Mouse (Mus musculus) liver, embryonic 12.5 days (tissue): ENCODE results near the gene Epha5. TPM values are rescaled to one million over a fixed set of nuclear protein-coding genes. Genes with fewer than 3 reads are reported as not detected.

Source experiments
- ATAC-seq: fragments of 200-750 bp; cut with Nextera tagmentation; 2 replicates; pipeline ENCODE4 v1.8.0; 2017; ENCODE audit warnings: moderate number of reproducible peaks, mild to moderate bottlenecking, moderate library complexity
- H3K27ac ChIP-seq: fragments of 300-500 bp; sonication (generic); 2 replicates; pipeline ENCODE4 v1.5.1; 2016; ENCODE audit warnings: mild to moderate bottlenecking
- H3K27me3 ChIP-seq: fragments of 300-500 bp; sonication (generic); replicated peaks from 2 replicates; pipeline ENCODE4 v1.6.1; 2016; ENCODE audit warnings: mild to moderate bottlenecking, moderate library complexity
- H3K36me3 ChIP-seq: fragments of 300-500 bp; sonication (generic); 2 replicates; pipeline ENCODE4 v1.6.1; 2016; ENCODE audit warnings: mild to moderate bottlenecking, moderate library complexity
- H3K4me1 ChIP-seq: fragments of 300-500 bp; sonication (generic); 2 replicates; pipeline ENCODE4 v1.6.1; 2016
- H3K4me2 ChIP-seq: fragments of 300-500 bp; sonication (generic); 2 replicates; pipeline ENCODE4 v1.6.1; 2016; ENCODE audit warnings: mild to moderate bottlenecking, moderate library complexity
- H3K4me3 ChIP-seq: fragments of 300-500 bp; sonication (generic); 2 replicates; pipeline ENCODE4 v1.5.1; 2016; ENCODE audit warnings: mild to moderate bottlenecking, moderate library complexity
- H3K9ac ChIP-seq: fragments of 300-500 bp; sonication (generic); 2 replicates; pipeline ENCODE4 v1.6.1; 2016; ENCODE audit warnings: mild to moderate bottlenecking, moderate library complexity
- H3K9me3 ChIP-seq: fragments of 300-500 bp; sonication (generic); replicated peaks from 2 replicates; pipeline ENCODE4 v1.6.1; 2016; ENCODE audit warnings: mild to moderate bottlenecking, moderate library complexity
- WGBS: fragments of 180-500 bp; shearing (Covaris S2); methylation state at CpG from one replicate; pipeline ENCODE4 v1.1.7; 2016; ENCODE audit not compliant: insufficient replicate concordance; 5-methylcytosine and 5-hydroxymethylcytosine counted together
- polyA plus RNA-seq: library from polyadenylated mRNA; unstranded; fragments of >200 nt; fragmentation: Nextera tagmentation; extraction: Ambion mirVana; gene quantifications from 2 replicates; pipeline ENCODE4 v1.2.1, GENCODE M21; 2016

Epha5 gene
- polyA plus RNA-seq, 1 experiment from 2014 or later, result not detected

DNA sequence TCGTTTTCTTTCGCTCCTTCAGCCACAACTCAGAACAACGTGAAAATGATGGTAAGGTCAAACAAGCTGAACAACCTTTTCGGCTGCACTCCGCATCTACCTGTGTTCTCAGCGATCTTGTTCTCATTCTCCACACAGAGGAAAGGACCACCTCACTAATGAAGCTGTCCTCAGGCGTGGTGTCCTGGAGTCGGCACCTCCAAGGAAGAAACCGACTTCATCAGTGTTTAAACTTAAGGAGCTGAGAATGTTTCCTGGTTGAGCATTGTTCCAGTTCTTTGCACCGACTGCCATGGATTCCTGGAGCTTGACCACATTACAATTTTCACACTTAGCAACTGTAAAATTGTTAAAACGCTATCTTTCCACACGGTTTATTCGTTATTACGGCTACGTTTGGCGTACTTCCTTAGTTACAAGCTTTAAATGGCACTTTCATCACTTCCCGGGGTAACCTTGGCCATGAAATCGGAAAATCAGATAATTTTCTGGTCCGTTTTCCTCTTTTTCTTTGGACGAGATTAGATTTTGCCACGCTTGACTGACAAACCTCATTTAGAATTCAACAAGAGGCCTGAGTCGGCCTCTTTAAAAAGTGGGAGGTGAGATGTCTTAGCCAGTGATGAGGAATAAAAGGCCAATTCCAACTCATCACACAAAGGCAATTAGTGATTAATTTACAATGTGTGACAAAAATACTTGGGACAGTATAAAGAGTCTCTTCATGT is 135.7 kb downstream of the Epha5 start:
- Histone ChIP-seq H3K4me2 (no peak overlapping the region), H3K4me1 (no peaks in the 10 kb centered on the region), H3K36me3 (no peaks in the 10 kb centered on the region), H3K27ac (no peak overlapping the region), H3K9me3 (no peaks in the 10 kb centered on the region), H3K27me3 (no peaks in the 10 kb centered on the region), H3K4me3 (no peak overlapping the region), H3K9ac (no peak overlapping the region)
- WGBS, result 71% methylated on average over 22 of the region's 22 CpGs
- no peak for ATAC-seq

DNA sequence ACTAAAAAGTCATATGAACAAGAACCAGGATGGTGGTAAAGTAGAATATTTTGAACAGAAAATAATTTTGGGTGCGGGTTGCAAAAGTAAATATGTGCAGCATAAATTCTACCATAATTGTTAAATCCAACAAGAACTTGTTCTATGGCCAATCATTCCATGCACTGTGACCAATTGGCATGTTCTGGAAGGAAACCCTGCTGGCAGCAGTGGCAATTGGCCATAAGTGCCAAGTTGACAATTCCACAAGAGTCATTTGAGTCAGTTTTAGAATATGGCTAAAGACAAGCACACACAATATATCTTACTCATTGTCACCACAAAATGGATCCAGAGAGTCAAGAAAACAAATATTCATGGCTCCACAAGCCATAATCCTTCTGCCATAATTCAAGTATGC is 140.2 kb downstream of the Epha5 start:
- ATAC-seq, result no peak
- Histone ChIP-seq H3K27ac (no peak overlapping the region), H3K36me3 (no peaks in the 10 kb centered on the region), H3K9ac (no peak overlapping the region), H3K4me2 (no peak overlapping the region), H3K4me3 (no peak overlapping the region), H3K9me3 (no peaks in the 10 kb centered on the region), H3K4me1 (no peaks in the 10 kb centered on the region), H3K27me3 (no peaks in the 10 kb centered on the region)
- 79% methylated on average over 1 of the region's 1 CpGs for WGBS

DNA sequence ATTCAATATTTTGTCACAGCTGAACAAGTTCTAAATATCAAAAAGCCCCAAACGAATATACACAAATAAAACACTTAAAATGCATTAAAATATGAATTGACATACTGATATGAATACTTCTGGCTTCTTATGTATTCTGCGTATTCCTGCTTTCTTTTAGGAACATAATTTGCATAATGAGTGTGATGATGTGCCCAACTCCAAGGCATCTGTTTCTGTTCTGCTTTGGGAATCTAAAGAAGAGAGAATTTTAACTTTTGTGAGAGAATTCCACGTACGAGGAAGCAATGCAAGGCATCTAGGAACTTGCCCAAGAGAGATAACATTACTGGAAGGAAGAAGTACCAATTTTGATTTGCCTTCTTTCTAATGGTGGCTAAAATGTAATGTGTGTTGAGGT is 151.8 kb downstream of the Epha5 start:
- no peaks in the 10 kb centered on the region for H3K9me3 ChIP-seq

DNA sequence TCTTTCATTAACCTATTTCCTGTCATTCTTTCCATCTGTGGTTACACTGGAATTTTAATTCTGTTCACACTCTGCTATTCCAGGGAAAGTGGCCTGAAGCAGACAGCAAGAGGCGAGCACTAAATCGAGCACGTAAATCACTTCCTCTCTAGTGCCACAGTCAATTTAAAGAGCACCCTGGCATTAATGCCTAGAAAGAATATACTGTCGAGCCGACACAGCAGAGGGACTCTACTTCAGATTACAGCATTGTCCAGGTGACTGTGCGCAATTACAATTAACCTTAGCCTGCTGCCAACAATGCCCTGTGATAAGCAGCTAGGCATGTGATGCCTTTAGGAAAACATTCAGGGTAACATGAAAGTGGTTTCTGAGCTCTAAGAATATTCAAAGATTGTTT is 153.2 kb downstream of the Epha5 start:
- no peaks in the 10 kb centered on the region for H3K36me3 ChIP-seq
- H3K27ac ChIP-seq, result no peak overlapping the region
- no peaks in the 10 kb centered on the region for H3K4me1 ChIP-seq
- H3K4me2 ChIP-seq, result no peak overlapping the region
- H3K27me3 ChIP-seq, result no peaks in the 10 kb centered on the region
- no peak for ATAC-seq
- H3K9ac ChIP-seq, result no peak overlapping the region
- no peak overlapping the region for H3K4me3 ChIP-seq
- WGBS, result 61% methylated on average over 6 of the region's 6 CpGs
- H3K9me3 ChIP-seq, result no peaks in the 10 kb centered on the region

More for the DNA sequence above, 151.8 kb downstream of the Epha5 start:
- Histone ChIP-seq H3K9ac (no peak overlapping the region), H3K4me3 (no peak overlapping the region), H3K36me3 (no peaks in the 10 kb centered on the region), H3K4me2 (no peak overlapping the region), H3K27ac (no peak overlapping the region), H3K27me3 (no peaks in the 10 kb centered on the region), H3K4me1 (no peaks in the 10 kb centered on the region)
- ATAC-seq, result no peak
- WGBS, result 54% methylated on average over 4 of the region's 4 CpGs

DNA sequence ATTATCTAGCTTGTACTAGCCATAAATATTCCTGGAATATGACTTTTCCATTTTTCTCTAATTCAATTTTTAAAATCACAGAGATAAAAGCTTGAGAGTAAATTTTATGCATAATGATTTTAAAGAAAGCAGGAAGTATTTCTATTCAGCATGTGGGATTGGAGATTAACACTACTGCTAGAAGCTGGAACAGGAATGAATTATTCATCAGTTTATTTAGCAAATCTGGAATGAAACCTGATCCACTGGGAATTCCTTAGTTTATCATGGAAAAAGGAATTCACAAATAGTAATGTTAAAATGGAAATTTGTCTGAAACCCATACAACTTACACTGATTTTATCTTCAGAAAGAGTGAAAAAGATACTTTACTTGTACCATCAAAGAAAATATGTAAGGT is 187.2 kb downstream of the Epha5 start:
- ATAC-seq, result no peak
- H3K4me2 ChIP-seq, result no peak overlapping the region
- no peaks in the 10 kb centered on the region for H3K27me3 ChIP-seq
- no peaks in the 10 kb centered on the region for H3K36me3 ChIP-seq
- no peaks in the 10 kb centered on the region for H3K9me3 ChIP-seq
- no peak overlapping the region for H3K9ac ChIP-seq
- no peaks in the 10 kb centered on the region for H3K4me1 ChIP-seq
- no peak overlapping the region for H3K27ac ChIP-seq
- H3K4me3 ChIP-seq, result no peak overlapping the region

DNA sequence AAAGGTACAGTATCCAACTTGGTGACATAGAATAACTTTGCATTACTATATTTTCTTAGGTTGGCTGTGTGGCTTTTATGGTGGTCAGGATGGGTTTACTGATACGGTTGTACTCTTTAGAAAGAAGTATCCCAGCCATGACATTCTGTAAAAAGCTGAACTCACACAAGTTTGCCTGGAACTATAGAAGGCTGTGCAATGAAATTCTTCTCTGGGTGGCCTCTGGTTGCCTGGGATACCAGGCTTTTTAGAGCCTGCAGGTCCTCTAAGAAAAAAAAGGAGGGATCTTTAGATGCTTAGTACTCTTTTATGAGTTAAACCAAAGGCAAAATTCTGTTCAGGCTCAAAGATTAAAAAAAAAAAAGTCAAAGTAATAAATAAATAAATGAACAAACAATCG is 208.6 kb downstream of the Epha5 start:
- no peaks in the 10 kb centered on the region for H3K9me3 ChIP-seq
- no peak overlapping the region for H3K4me2 ChIP-seq
- no peaks in the 10 kb centered on the region for H3K36me3 ChIP-seq
- H3K9ac ChIP-seq, result no peak overlapping the region
- no peak for ATAC-seq
- H3K4me3 ChIP-seq, result no peak overlapping the region
- 55% methylated on average over 2 of the region's 2 CpGs for WGBS
- H3K27me3 ChIP-seq, result no peaks in the 10 kb centered on the region
- H3K4me1 ChIP-seq, result no peaks in the 10 kb centered on the region
- no peak overlapping the region for H3K27ac ChIP-seq

DNA sequence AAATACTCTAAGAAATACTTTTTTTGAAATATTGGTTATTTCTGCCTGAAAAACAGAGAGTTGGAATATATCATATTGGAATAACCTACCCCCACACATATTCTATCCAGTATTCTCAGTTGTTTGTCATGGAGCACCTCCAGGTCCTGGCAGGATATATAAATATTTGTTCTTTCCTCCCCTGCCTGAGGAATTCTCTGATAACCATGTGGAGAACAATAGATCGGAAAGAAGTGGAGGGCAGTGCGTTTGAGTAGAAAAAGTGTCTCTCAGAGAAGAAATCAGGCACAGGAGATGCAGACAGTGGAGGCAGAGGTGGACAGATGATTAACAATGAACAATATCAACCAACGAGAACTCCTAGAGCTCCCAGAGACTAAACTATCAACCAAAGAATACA is 223.8 kb downstream of the Epha5 start:
- no peaks in the 10 kb centered on the region for H3K27me3 ChIP-seq
- H3K4me1 ChIP-seq, result no peaks in the 10 kb centered on the region
- no peak overlapping the region for H3K27ac ChIP-seq
- H3K9me3 ChIP-seq, result no peaks in the 10 kb centered on the region
- no peak overlapping the region for H3K4me3 ChIP-seq
- no peak overlapping the region for H3K9ac ChIP-seq
- ATAC-seq, result no peak
- no peaks in the 10 kb centered on the region for H3K36me3 ChIP-seq
- WGBS, result 62% methylated on average over 3 of the region's 3 CpGs
- no peak overlapping the region for H3K4me2 ChIP-seq

DNA sequence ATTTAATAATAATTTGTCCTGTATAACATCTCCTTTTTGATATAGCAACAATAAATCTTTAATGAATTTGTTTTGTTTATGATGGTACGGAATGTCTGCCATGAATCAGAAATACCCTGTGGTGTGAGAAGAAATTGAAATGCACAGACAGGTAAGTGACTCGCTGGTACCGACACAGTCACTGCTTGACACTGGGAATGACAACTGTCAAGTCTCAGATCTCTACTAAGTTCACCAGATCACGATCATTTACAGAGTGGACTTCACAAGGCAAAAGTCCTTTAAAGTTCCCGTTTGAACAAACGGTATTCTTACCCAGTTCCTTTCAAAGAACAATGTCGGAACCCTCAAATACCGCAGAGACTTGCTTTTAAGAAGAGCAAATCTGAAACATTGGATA is 233.0 kb downstream of the Epha5 start:
- Histone ChIP-seq H3K4me1 (no peaks in the 10 kb centered on the region), H3K27me3 (no peaks in the 10 kb centered on the region), H3K4me2 (no peak overlapping the region), H3K27ac (no peak overlapping the region), H3K9me3 (no peaks in the 10 kb centered on the region), H3K9ac (no peak overlapping the region), H3K4me3 (no peak overlapping the region), H3K36me3 (no peaks in the 10 kb centered on the region)
- no peak for ATAC-seq
- WGBS, result 83% methylated on average over 8 of the region's 8 CpGs

DNA sequence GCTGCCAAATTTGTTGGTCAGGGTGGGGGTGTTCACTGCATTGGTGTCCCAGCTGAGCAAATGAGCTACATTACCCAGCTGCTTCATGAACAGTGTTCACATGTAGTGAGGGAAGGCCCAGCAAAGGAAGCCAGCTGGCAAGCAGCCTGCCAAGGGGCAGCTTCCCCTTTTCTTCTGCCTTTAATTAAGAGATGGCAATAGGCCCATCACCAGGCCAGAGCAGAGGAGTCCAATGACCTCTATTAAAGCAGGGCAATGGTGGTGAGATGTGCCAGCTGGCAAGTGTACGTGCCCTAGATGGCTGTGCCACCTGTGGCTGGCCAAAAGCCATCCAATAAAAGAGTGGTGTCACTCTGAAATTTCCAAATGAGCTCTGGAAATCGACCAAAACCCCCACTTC is 264.1 kb downstream of the Epha5 start:
- no peak overlapping the region for H3K4me3 ChIP-seq
- 43% methylated on average over 2 of the region's 2 CpGs for WGBS
- H3K27ac ChIP-seq, result no peak overlapping the region
- no peak for ATAC-seq
- H3K4me1 ChIP-seq, result no peaks in the 10 kb centered on the region
- H3K9me3 ChIP-seq, result no peaks in the 10 kb centered on the region
- no peaks in the 10 kb centered on the region for H3K36me3 ChIP-seq
- no peak overlapping the region for H3K9ac ChIP-seq
- no peak overlapping the region for H3K4me2 ChIP-seq
- no peaks in the 10 kb centered on the region for H3K27me3 ChIP-seq

DNA sequence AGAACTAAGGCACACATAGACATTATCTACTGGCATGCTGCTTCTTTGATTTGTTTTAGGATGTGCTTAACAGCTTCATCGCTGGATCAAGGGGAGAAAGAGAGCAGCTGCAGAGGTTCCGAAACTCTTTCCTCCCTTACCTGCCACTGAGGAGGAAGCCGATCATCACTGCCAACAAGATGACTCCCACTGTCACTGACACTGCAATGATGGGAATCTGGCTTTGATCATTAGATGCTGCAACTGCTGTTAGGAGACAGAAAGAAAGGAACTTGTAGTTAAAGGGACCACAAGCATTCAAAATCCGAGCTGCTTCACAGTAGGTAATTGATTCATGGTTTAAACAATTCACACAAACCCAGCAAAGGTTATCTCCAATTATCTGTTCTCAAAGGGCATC is 275.0 kb downstream of the Epha5 start:
- ATAC-seq, result no peak
- Histone ChIP-seq H3K36me3 (no peaks in the 10 kb centered on the region), H3K27ac (no peak overlapping the region), H3K9me3 (no peaks in the 10 kb centered on the region), H3K4me1 (no peaks in the 10 kb centered on the region), H3K9ac (no peak overlapping the region), H3K27me3 (no peaks in the 10 kb centered on the region), H3K4me3 (no peak overlapping the region), H3K4me2 (no peak overlapping the region)
- 46% methylated on average over 4 of the region's 4 CpGs for WGBS

DNA sequence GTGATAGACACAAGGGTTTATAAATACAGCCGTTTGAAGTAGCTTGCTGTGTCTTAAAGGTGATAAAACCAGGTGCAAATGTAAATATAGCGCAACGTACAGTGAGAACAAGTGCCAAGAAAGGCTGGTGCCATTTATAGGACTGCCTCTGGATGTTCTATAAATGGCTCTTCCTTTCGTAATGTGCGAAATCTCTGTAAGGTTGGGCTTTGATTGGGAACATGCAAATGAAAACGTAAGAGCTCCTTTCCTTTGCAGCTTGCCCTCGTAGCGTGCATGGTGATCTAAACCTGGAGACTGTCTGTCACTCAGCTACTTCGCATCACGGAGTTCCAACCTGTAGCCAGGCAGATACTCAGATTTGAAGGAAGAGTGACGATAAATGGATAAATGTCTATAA is 321.2 kb downstream of the Epha5 start:
- H3K4me1 ChIP-seq, result no peaks in the 10 kb centered on the region
- no peak overlapping the region for H3K4me2 ChIP-seq
- H3K27ac ChIP-seq, result no peak overlapping the region
- H3K4me3 ChIP-seq, result no peak overlapping the region
- WGBS, result 76% methylated on average over 11 of the region's 11 CpGs
- no peak overlapping the region for H3K9ac ChIP-seq
- no peaks in the 10 kb centered on the region for H3K36me3 ChIP-seq
- ATAC-seq, result no peak
- H3K27me3 ChIP-seq, result no peaks in the 10 kb centered on the region
- H3K9me3 ChIP-seq, result no peaks in the 10 kb centered on the region

DNA sequence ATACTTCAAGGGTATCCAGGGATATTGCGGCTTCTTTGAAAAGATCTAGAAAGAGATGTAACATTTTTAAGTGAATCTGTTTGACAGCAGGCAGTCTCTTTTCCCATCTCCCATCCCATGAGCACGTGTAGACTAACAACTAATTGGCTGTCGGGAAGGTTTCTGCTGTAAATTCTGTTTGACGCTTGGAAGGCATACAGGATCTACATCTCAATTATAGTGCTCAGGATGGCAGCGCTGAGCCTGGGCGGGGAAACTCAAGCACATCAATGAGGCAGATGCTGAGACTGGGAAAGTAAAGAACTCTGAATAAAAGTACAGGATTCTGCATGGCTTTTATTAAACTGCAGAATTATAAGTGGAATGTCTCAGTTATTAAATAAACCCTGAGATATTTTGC is 335.9 kb downstream of the Epha5 start:
- no peak overlapping the region for H3K4me3 ChIP-seq
- no peaks in the 10 kb centered on the region for H3K9me3 ChIP-seq
- no peaks in the 10 kb centered on the region for H3K4me1 ChIP-seq
- ATAC-seq, result no peak
- no peak overlapping the region for H3K9ac ChIP-seq
- H3K27me3 ChIP-seq, result no peaks in the 10 kb centered on the region
- WGBS, result 57% methylated on average over 6 of the region's 6 CpGs
- H3K36me3 ChIP-seq, result no peaks in the 10 kb centered on the region
- H3K4me2 ChIP-seq, result no peak overlapping the region
- H3K27ac ChIP-seq, result no peak overlapping the region

DNA sequence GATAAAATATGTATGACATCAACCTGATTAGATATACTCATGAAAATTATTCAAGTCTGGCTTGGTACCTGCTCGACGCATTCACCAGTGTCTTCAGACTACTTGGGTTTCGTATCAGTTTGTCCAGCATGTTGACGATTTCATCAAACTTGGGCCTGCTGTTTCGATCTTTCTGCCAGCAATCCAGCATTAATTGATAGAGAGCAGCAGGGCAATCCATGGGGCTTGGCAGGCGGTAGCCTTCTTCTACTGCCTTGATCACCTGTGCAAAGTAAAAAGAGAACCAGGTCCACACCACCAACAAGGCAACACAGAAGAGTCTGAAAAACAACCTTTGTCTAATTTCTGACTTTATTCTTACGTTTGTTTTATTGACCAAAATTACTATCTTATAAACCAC is 346.2 kb downstream of the Epha5 start:
- no peak overlapping the region for H3K9ac ChIP-seq
- no peaks in the 10 kb centered on the region for H3K36me3 ChIP-seq
- no peak overlapping the region for H3K4me2 ChIP-seq
- no peaks in the 10 kb centered on the region for H3K4me1 ChIP-seq
- H3K27me3 ChIP-seq, result no peaks in the 10 kb centered on the region
- no peak overlapping the region for H3K27ac ChIP-seq
- no peak for ATAC-seq
- no peak overlapping the region for H3K4me3 ChIP-seq
- WGBS, result 76% methylated on average over 7 of the region's 7 CpGs
- no peaks in the 10 kb centered on the region for H3K9me3 ChIP-seq
